Mouse (Mus musculus) brown adipose tissue, adult 24 weeks (tissue): ENCODE data around the gene Upf3b. TPM values are rescaled to one million over a fixed set of nuclear protein-coding genes. Genes with fewer than 3 reads are reported as not detected.

Experiments
- H3K27ac ChIP-seq: fragments of 200-500 bp; replicated peaks from 2 replicates; pipeline ENCODE4 v1.5.1; 2012; ENCODE audit warnings: low read depth, mild to moderate bottlenecking, low read length
- H3K4me1 ChIP-seq: fragments of 200-500 bp; 2 replicates; pipeline ENCODE4 v1.6.1; 2012; ENCODE audit warnings: low read length, mixed read lengths; ENCODE audit not compliant: control insufficient read depth, insufficient read depth, insufficient read length
- H3K4me3 ChIP-seq: fragments of 200-500 bp; 2 replicates; pipeline ENCODE4 v1.5.1; 2012; ENCODE audit warnings: low read depth, mild to moderate bottlenecking, low read length, moderate library complexity; ENCODE audit not compliant: insufficient read depth
- polyA plus RNA-seq: library from polyadenylated mRNA; stranded (reverse); fragments of >200 nt; gene quantifications from 2 replicates; pipeline ENCODE4 v1.2.4, GENCODE M21; 2012; ENCODE audit not compliant: missing spikeins, insufficient read depth, insufficient read length

Gene Upf3b
- polyA plus RNA-seq, 1 experiment, result 11.5 TPM

GRCm38 (mm10) chrX:37042726-37043125 is 67.4 kb downstream of the Upf3b start:
- Histone ChIP-seq H3K27ac (no peak overlapping the region), H3K4me3 (no peak overlapping the region), H3K4me1 (no peaks in the 10 kb centered on the region)

Other genes with a start within 250 kb of the Upf3b start
- gene Ube2a, start 236.4 kb downstream of the Upf3b start, polyA plus RNA-seq, result 94.7 and 101 TPM in 2 replicates
- gene C330007P06Rik, start 236.2 kb downstream of the Upf3b start, polyA plus RNA-seq, result 54.0 and 56.6 TPM in 2 replicates
- 1.5 and 2.2 TPM in 2 replicates for gene Nkrf, start 207.4 kb downstream of the Upf3b start, polyA plus RNA-seq
- 2.1 and 2.8 TPM in 2 replicates for gene Sept6, start 118.5 kb downstream of the Upf3b start, polyA plus RNA-seq
- gene Sowahd, start 61.5 kb downstream of the Upf3b start, polyA plus RNA-seq, result not detected in 2 replicates
- gene Rpl39, start 24.9 kb downstream of the Upf3b start, polyA plus RNA-seq, result 550 and 567 TPM in 2 replicates
- 7.0 and 10.9 TPM in 2 replicates for gene Nkap, start 16.5 kb upstream of the Upf3b start, polyA plus RNA-seq
- not detected in 2 replicates for gene Akap14, start 58.5 kb upstream of the Upf3b start, polyA plus RNA-seq
- 1,758 and 1,801 TPM in 2 replicates for gene Ndufa1, start 80.8 kb upstream of the Upf3b start, polyA plus RNA-seq
- 0.92 and 1.7 TPM in 2 replicates for gene Rnf113a1, start 80.9 kb upstream of the Upf3b start, polyA plus RNA-seq
- gene Gm9, start 100.7 kb upstream of the Upf3b start, polyA plus RNA-seq, result not detected in 2 replicates
- gene Rhox1, start 111.9 kb upstream of the Upf3b start, polyA plus RNA-seq, result not detected in 2 replicates
- not detected in 2 replicates for gene Rhox2a, start 134.7 kb upstream of the Upf3b start, polyA plus RNA-seq
- not detected in 2 replicates for gene Rhox3a, start 139.6 kb upstream of the Upf3b start, polyA plus RNA-seq
- not detected in 2 replicates for gene Rhox4a, start 155.0 kb upstream of the Upf3b start, polyA plus RNA-seq